Mouse (Mus musculus) lung, postnatal 14 days (tissue): ENCODE measurements around the gene Psma4.

Source experiments
- DNase-seq: peaks from one replicate; pipeline ENCODE4 v3.0.0; 2021

The Psma4 gene

DNA sequence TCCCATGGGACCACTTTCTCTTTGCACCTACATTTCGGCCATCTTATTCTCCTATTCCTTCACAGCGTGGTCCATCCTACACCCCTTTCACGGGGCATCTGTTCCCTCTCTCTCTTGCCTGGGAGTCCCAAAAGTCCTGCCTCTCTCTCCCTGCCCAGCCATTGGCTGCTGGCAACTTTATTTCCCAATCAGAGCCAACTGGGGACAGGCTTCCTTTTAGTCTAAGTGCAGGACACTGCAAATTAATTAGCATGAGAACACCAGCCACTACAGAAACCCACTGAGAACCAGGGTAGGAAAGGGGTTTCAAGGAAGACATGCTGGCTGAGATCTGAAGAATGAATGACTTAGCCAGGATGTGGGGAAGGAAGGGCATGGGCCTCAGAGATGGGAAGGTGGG, 43.8 kb downstream of the Psma4 start:
- DNase-seq: no peak

DNA sequence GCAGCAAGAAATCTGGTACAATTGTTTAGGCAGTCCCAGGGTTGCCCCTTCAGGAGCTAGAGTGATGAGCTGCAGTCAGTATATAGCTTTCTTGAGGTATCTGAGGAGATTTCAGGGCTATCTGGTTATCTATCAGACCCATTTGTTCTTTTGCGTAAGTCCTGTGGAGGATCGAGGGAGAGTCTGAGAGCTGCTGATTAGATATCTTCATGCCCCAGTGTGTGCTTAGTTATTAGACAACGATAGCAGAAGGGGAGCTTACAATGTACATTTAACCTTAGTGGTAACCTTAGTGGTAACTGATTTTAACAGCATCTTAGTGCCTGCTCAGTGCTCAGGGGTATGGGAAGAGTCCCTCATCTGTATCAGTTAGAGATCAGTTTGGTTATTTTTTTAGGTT, 45.1 kb downstream of the Psma4 start:
- no peak for DNase-seq

DNA sequence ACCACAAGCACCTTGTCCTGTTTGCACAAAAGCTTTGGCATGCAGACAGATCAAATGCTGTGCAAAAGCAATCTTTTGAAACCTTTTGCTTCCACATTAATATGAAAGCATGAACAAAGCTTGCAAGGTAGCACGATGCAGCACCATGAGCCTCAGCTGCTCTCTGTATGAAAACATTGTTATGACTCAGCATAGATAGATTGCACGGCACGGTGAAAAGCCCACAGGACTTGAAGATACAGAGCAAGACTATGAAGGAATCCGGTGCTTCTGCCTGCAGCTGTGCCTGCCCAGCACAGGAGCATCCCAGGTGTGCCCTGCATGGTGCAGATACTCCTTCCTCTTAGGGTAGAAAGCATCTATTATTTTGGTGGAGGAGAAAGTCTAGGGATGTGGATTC, 53.0 kb downstream of the Psma4 start:
- no peak for DNase-seq
